Mouse (Mus musculus) T-helper 1 cell (primary cell): Measurements from ENCODE around the gene Stam.

ENCODE experiments used
- in situ Hi-C: fragments of 300-600 bp; cut with MboI, MseI; formaldehyde crosslinking; loops from one replicate; pipeline ENCODE4 v1.15.1; 2025; ENCODE audit warnings: high pct_unique_total_duplicates

The Stam gene

GRCm38 (mm10) chr2:14107673-14108072 is 33.8 kb downstream of the Stam start:
- in situ Hi-C loops: no loop called here

GRCm38 (mm10) chr2:14126387-14126786 is 52.5 kb downstream of the Stam start:
- in situ Hi-C loops: no loop called here

- in situ Hi-C loops: no loop called here
These were observed 53.7 kb downstream of the Stam start for GRCm38 (mm10) chr2:14127629-14128028.

GRCm38 (mm10) chr2:14130641-14131339 is 56.9 kb downstream of the Stam start:
- in situ Hi-C loops: loop anchor here (10.0 kb wide), 1 partner anchor 656 kb away; no protein-coding TSS in a partner anchor

- in situ Hi-C loops: loop anchor here (10.0 kb wide), 1 partner anchor 658 kb away; no protein-coding TSS in a partner anchor
These were observed 58.8 kb downstream of the Stam start for GRCm38 (mm10) chr2:14132468-14133326.

- in situ Hi-C loops: loop anchor here (10.0 kb wide), 1 partner anchor 662 kb away; no protein-coding TSS in a partner anchor
These were observed 63.0 kb downstream of the Stam start for GRCm38 (mm10) chr2:14136906-14137305.

GRCm38 (mm10) chr2:14139590-14139989 is 65.7 kb downstream of the Stam start:
- in situ Hi-C loops: loop anchor here (10.0 kb wide), 1 partner anchor 665 kb away; no protein-coding TSS in a partner anchor

GRCm38 (mm10) chr2:14140044-14140443 is 66.1 kb downstream of the Stam start:
- in situ Hi-C loops: no loop called here

- in situ Hi-C loops: loop anchor here (5.0 kb wide), 1 partner anchor 48 kb away; no protein-coding TSS in a partner anchor
These were observed 71.4 kb downstream of the Stam start for GRCm38 (mm10) chr2:14145311-14145710.

- in situ Hi-C loops: loop anchor here (5.0 kb wide), 1 partner anchor 50 kb away; no protein-coding TSS in a partner anchor
These were observed 73.0 kb downstream of the Stam start for GRCm38 (mm10) chr2:14146913-14147312.

- in situ Hi-C loops: no loop called here
These were observed 76.9 kb downstream of the Stam start for GRCm38 (mm10) chr2:14150829-14151228.

GRCm38 (mm10) chr2:14151854-14152253 is 78.0 kb downstream of the Stam start:
- in situ Hi-C loops: no loop called here

- in situ Hi-C loops: loop anchor here (5.0 kb wide), 1 partner anchor 107 kb away; no protein-coding TSS in a partner anchor
These were observed 85.1 kb downstream of the Stam start for GRCm38 (mm10) chr2:14159047-14159446.

GRCm38 (mm10) chr2:14159756-14160155 is 85.9 kb downstream of the Stam start:
- in situ Hi-C loops: loop anchor here (5.0 kb wide), 1 partner anchor 107 kb away; no protein-coding TSS in a partner anchor

- in situ Hi-C loops: no loop called here
These were observed 90.6 kb downstream of the Stam start for GRCm38 (mm10) chr2:14164459-14165030.

- in situ Hi-C loops: no loop called here
These were observed 91.2 kb downstream of the Stam start for GRCm38 (mm10) chr2:14165066-14165465.

GRCm38 (mm10) chr2:14165618-14166344 is 91.9 kb downstream of the Stam start:
- in situ Hi-C loops: no loop called here

- in situ Hi-C loops: no loop called here
These were observed 93.8 kb downstream of the Stam start for GRCm38 (mm10) chr2:14167721-14168120.

- in situ Hi-C loops: no loop called here
These were observed 100.4 kb downstream of the Stam start, which contains the start of gene Tmem236 for GRCm38 (mm10) chr2:14174334-14174733. Gene Tmem236, plus strand, starts transcription at chr2:14174523.

- in situ Hi-C loops: no loop called here
These were observed 102.7 kb downstream of the Stam start for GRCm38 (mm10) chr2:14176460-14177193.
